Mouse (Mus musculus): ENCODE data around the gene Vipr1. TPM values are rescaled to one million over a fixed set of nuclear protein-coding genes. Genes with fewer than 3 reads are reported as not detected.

Gene Vipr1
- polyA plus RNA-seq, 1 experiment from 2014 or later: 0.51 TPM

DNA sequence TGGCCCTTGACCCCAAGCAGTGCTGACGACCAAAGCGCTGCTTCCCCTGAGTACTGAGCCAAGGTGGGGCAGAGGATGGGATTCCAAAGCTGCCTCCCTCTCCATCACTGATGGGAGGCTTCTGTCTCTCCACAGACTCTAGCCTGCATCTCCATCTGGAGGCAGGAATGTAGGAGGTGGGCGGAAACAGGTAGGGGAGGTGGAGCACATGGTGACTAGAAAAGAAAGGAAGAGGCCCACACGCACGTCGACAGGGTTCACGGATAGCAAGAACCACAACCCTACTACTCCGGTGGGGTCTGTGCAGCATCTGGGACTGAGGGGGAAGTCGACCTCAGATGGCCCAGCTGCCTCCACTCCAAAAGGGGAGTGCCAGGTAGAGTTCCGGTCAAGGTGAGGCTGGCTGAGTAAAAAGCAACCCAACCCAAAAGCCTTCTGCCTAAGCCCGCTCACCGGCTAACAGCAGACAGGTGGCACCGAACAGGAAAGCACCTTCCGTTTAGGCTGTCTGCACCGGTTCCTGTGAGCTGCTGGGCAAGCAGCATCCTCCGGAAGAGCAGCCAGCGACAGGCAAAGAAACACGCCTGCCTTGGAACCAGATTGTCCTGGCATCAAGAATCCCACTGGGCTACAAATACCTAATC lies 39.6 kb downstream of the Vipr1 start:
- no peak overlapping the region for H3K4me3 ChIP-seq (ENCODE audit: low read depth, low read length)
- H3K27ac ChIP-seq (replicated peaks): no peak overlapping the region
- TF ChIP-seq CTCF (IDR thresholded peaks at IDR 0.05; ENCODE audit: low read depth) (0 out of 2 replicates have a peak, but pooled peaks have one; percentile 25), EP300 (optimal IDR thresholded peaks at IDR 0.05) (no peak)
- DNase-seq (ENCODE audit: low spot score): no peak
- no peaks in the 10 kb centered on the region for H3K27me3 ChIP-seq (ENCODE audit: control insufficient read depth, insufficient read depth, low read length)
- ATAC-seq (ENCODE audit: low FRiP score, low TSS enrichment): no peak
- 79% methylated on average over 18 of the region's 18 CpGs for WGBS
- no peak overlapping the region for H3K9ac ChIP-seq (ENCODE audit: low read length)
- no peak overlapping the region for H3K4me2 ChIP-seq (replicated peaks; ENCODE audit: low read depth)
- no peaks in the 10 kb centered on the region for H3K9me3 ChIP-seq (ENCODE audit: control insufficient read depth, low read length)
- no peaks in the 10 kb centered on the region for H3K4me1 ChIP-seq (replicated peaks; ENCODE audit: control insufficient read depth, insufficient read depth)
- peaks cover 3% of the 10 kb centered on the region; the same call in 1 of the 2 replicates for H3K36me3 ChIP-seq (ENCODE audit: control insufficient read depth, insufficient read depth, low read length)

DNA sequence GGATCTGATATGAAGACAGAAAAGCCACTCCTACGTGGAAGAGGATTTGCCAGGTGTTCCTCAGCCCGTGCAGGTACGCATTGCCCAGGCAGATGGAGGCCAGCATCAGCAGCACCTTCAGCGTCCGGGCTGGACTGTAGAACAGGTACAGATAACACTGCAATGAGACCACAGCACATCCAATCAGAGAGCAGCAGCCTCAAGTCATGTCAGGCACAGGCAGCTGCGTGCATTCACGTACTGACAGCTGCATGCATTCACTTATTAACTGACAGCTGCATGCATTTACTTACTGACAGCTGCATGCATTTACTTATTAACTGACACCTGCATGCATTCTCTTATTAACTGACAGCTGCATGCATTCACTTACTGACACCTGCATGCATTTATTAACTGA lies 42.2 kb downstream of the Vipr1 start:
- Histone ChIP-seq H3K36me3 (ENCODE audit: control insufficient read depth, insufficient read depth, low read length) (peaks cover 3% of the 10 kb centered on the region; the same call in 1 of the 2 replicates), H3K9ac (ENCODE audit: low read length) (no peak overlapping the region), H3K27ac (replicated peaks) (no peak overlapping the region), H3K4me1 (replicated peaks; ENCODE audit: control insufficient read depth, insufficient read depth) (no peaks in the 10 kb centered on the region), H3K27me3 (ENCODE audit: control insufficient read depth, insufficient read depth, low read length) (no peaks in the 10 kb centered on the region), H3K4me3 (ENCODE audit: low read depth, low read length) (no peak overlapping the region), H3K9me3 (ENCODE audit: control insufficient read depth, low read length) (no peaks in the 10 kb centered on the region), H3K4me2 (replicated peaks; ENCODE audit: low read depth) (no peak overlapping the region)
- 73% methylated on average over 7 of the region's 7 CpGs for WGBS
- ATAC-seq (ENCODE audit: low FRiP score, low TSS enrichment) (no peak), DNase-seq (ENCODE audit: low spot score) (no peak)
- TF ChIP-seq EP300 (optimal IDR thresholded peaks at IDR 0.05): no peak

- Histone ChIP-seq H3K27me3 (ENCODE audit: control insufficient read depth, insufficient read depth, low read length) (no peaks in the 10 kb centered on the region), H3K27ac (replicated peaks) (no peak overlapping the region), H3K36me3 (ENCODE audit: control insufficient read depth, insufficient read depth, low read length) (no peaks in the 10 kb centered on the region), H3K4me1 (replicated peaks; ENCODE audit: control insufficient read depth, insufficient read depth) (no peaks in the 10 kb centered on the region), H3K4me3 (ENCODE audit: low read depth, low read length) (no peak overlapping the region), H3K4me2 (replicated peaks; ENCODE audit: low read depth) (no peak overlapping the region), H3K9ac (ENCODE audit: low read length) (no peak overlapping the region), H3K9me3 (ENCODE audit: control insufficient read depth, low read length) (no peaks in the 10 kb centered on the region)
- ATAC-seq (ENCODE audit: low FRiP score, low TSS enrichment) (no peak), DNase-seq (ENCODE audit: low spot score) (no peak)
- no peak for TF ChIP-seq EP300 (optimal IDR thresholded peaks at IDR 0.05)
- 85% methylated on average over 15 of the region's 15 CpGs for WGBS
These were observed 47.7 kb downstream of the Vipr1 start for GRCm38 (mm10) chr9:121690200-121690651.

DNA sequence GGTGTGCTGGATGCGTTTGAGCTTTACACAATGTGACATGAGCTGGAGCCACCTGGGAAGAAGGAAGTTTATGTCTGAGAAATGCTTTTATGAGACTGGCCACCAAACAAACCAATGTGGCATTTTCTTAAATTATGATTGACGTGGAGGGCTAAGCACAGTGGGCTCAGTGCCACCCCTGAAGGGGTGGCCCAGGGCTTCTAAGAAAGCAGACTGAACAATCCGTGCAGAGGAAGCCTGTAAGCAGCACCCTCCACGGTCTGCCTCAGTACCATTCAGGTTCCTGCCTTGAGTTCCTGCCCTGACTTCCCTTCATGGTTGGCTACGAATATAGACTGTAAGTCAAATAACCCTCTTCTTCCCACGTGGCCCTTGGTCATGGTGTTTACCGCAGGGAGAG lies 48.2 kb downstream of the Vipr1 start:
- H3K36me3 ChIP-seq (ENCODE audit: control insufficient read depth, insufficient read depth, low read length): no peaks in the 10 kb centered on the region
- WGBS: 90% methylated on average over 7 of the region's 7 CpGs

GRCm38 (mm10) chr9:121694736-121695135 lies 52.2 kb downstream of the Vipr1 start:
- 76% methylated on average over 12 of the region's 12 CpGs for WGBS
- H3K4me1 ChIP-seq (replicated peaks; ENCODE audit: control insufficient read depth, insufficient read depth): no peaks in the 10 kb centered on the region
- H3K4me2 ChIP-seq (replicated peaks; ENCODE audit: low read depth): no peak overlapping the region
- no peak overlapping the region for H3K9ac ChIP-seq (ENCODE audit: low read length)
- H3K36me3 ChIP-seq (ENCODE audit: control insufficient read depth, insufficient read depth, low read length): peaks cover 3% of the 10 kb centered on the region; the same call in 1 of the 2 replicates
- no peak overlapping the region for H3K4me3 ChIP-seq (ENCODE audit: low read depth, low read length)
- TF ChIP-seq EP300 (optimal IDR thresholded peaks at IDR 0.05): no peak
- TF ChIP-seq CTCF (IDR thresholded peaks at IDR 0.05; ENCODE audit: low read depth): no peak
- DNase-seq (ENCODE audit: low spot score): no peak
- H3K27ac ChIP-seq (replicated peaks): no peak overlapping the region
- ATAC-seq (ENCODE audit: low FRiP score, low TSS enrichment): no peak
- H3K9me3 ChIP-seq (ENCODE audit: control insufficient read depth, low read length): no peaks in the 10 kb centered on the region
- no peaks in the 10 kb centered on the region for H3K27me3 ChIP-seq (ENCODE audit: control insufficient read depth, insufficient read depth, low read length)

More for the DNA sequence above, 48.2 kb downstream of the Vipr1 start:
- TF ChIP-seq EP300 (optimal IDR thresholded peaks at IDR 0.05): no peak
- no peak for TF ChIP-seq CTCF (IDR thresholded peaks at IDR 0.05; ENCODE audit: low read depth)
- no peak overlapping the region for H3K4me3 ChIP-seq (ENCODE audit: low read depth, low read length)
- ATAC-seq (ENCODE audit: low FRiP score, low TSS enrichment) (no peak), DNase-seq (ENCODE audit: low spot score) (no peak)
- no peaks in the 10 kb centered on the region for H3K27me3 ChIP-seq (ENCODE audit: control insufficient read depth, insufficient read depth, low read length)
- no peak overlapping the region for H3K9ac ChIP-seq (ENCODE audit: low read length)
- H3K9me3 ChIP-seq (ENCODE audit: control insufficient read depth, low read length): no peaks in the 10 kb centered on the region
- H3K27ac ChIP-seq (replicated peaks): no peak overlapping the region
- H3K4me2 ChIP-seq (replicated peaks; ENCODE audit: low read depth): no peak overlapping the region
- H3K4me1 ChIP-seq (replicated peaks; ENCODE audit: control insufficient read depth, insufficient read depth): no peaks in the 10 kb centered on the region

DNA sequence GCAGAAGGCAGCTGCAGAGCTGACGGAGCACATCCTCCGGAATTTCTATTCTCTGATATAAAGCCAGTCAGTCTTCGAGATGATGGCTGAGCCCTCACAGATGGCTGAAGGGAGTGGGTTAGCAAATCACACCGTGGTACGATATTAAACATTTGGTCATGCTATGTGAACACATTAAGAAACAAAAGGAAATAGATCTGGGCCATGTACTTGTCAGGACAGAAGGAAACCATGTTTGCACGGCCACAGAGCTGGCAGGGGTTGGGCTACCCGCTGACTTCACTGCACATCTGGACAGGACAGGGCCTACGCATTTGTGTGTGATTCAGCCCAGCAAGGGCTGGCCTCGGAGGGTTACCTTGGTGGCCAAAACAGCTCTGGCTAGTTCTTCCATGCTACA lies 54.1 kb downstream of the Vipr1 start:
- 86% methylated on average over 9 of the region's 9 CpGs for WGBS

More for the DNA sequence above, 54.1 kb downstream of the Vipr1 start:
- Histone ChIP-seq H3K4me2 (replicated peaks; ENCODE audit: low read depth) (no peak overlapping the region), H3K9ac (ENCODE audit: low read length) (no peak overlapping the region), H3K27ac (replicated peaks) (no peak overlapping the region), H3K4me1 (replicated peaks; ENCODE audit: control insufficient read depth, insufficient read depth) (no peaks in the 10 kb centered on the region), H3K36me3 (ENCODE audit: control insufficient read depth, insufficient read depth, low read length) (peaks cover 3% of the 10 kb centered on the region; the same call in 1 of the 2 replicates), H3K9me3 (ENCODE audit: control insufficient read depth, low read length) (no peaks in the 10 kb centered on the region), H3K4me3 (ENCODE audit: low read depth, low read length) (no peak overlapping the region), H3K27me3 (ENCODE audit: control insufficient read depth, insufficient read depth, low read length) (no peaks in the 10 kb centered on the region)
- ATAC-seq (ENCODE audit: low FRiP score, low TSS enrichment) (peak; percentile 16; the same call in 1 of the 2 replicates), DNase-seq (ENCODE audit: low spot score) (no peak)
- TF ChIP-seq EP300 (optimal IDR thresholded peaks at IDR 0.05) (no peak), CTCF (IDR thresholded peaks at IDR 0.05; ENCODE audit: low read depth) (no peak)

All from stomach, postnatal 0 days (tissue).